Mouse (Mus musculus): ENCODE measurements around the gene Tgfbr3. TPM values are rescaled to one million over a fixed set of nuclear protein-coding genes. Genes with fewer than 3 reads are reported as not detected.
"Not testable (repeated sequence)": the region's sequence is repeated elsewhere in the genome, so short reads cannot be mapped to it uniquely, and the experiment has no call there.

Gene Tgfbr3
- polyA plus RNA-seq, 1 experiment: 27.7 TPM

DNA sequence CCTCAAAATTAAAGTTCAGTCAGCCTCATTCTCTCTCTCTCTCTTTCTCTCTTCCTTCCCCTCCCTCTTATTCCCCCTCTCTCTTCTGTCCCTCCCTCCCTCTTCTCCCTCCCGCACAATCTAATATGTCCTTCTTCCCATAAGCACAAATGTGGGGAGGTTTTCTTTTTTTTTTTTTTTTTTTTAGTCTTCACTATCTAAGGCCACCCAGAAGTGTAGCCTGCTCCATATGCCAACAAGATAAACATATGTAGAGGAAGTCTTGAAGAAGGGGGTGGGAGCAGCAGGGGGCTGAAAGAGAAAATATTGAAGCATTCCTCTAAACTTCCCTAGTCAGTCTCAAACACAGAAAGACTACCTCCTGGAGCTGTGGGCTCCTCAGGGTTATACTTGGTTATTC is 37.0 kb downstream of the Tgfbr3 start:
- Histone ChIP-seq H3K27ac (ENCODE audit: insufficient read depth, low read depth, low read length) (no peak overlapping the region), H3K27me3 (replicated peaks; ENCODE audit: control insufficient read depth, insufficient read depth, low read length) (no peaks in the 10 kb centered on the region), H3K4me1 (ENCODE audit: control insufficient read depth, insufficient read depth, low read length) (peaks cover 4% of the 10 kb centered on the region; the same call in 1 of the 2 replicates), H3K4me3 (ENCODE audit: insufficient read depth, low read depth, low read length) (no peak overlapping the region), H3K36me3 (ENCODE audit: control insufficient read depth, insufficient read depth, low read length) (no peaks in the 10 kb centered on the region)
- WGBS: 62% methylated on average over 1 of the region's 1 CpGs
- no peak for DNase-seq
- TF ChIP-seq POLR2A (IDR thresholded peaks at IDR 0.05; ENCODE audit: low read depth, low read length): no peak
- TF ChIP-seq CTCF (conservative IDR thresholded peaks at IDR 0.05; ENCODE audit: insufficient read depth, insufficient read length, low read depth, low read length): no peak

DNA sequence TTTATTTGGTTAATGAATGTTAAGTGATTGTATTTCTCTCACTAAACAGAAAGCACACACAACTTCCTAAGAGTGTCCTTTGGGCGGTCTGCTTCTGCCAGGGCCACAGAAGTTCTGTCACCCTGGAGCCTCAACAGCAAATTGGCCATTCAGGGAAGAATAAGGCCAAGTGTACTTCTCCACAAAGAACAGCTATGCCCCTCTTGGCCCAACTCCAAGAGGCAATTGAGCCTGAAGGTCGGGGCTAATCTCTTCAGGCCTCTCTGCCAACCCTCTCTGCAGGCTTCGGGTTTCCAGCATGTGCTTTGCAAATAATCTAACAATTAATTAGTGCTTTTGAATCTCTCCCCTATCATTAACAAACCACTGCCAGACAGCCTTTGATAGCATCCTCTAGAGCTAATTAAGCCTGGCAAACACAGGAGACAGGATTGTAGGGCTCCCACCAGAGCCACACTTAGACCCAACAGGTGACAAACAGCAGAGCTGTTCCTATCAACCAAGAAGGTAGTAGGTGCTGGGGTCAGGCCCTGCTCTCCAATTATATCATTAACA is 37.6 kb downstream of the Tgfbr3 start:
- peak; percentile 65 for DNase-seq
- TF ChIP-seq CTCF (conservative IDR thresholded peaks at IDR 0.05; ENCODE audit: insufficient read depth, insufficient read length, low read depth, low read length) (no peak), POLR2A (IDR thresholded peaks at IDR 0.05; ENCODE audit: low read depth, low read length) (no peak)
- peaks cover 4% of the 10 kb centered on the region; the same call in 1 of the 2 replicates for H3K4me1 ChIP-seq (ENCODE audit: control insufficient read depth, insufficient read depth, low read length)
- no peak overlapping the region for H3K4me3 ChIP-seq (ENCODE audit: insufficient read depth, low read depth, low read length)
- H3K36me3 ChIP-seq (ENCODE audit: control insufficient read depth, insufficient read depth, low read length): no peaks in the 10 kb centered on the region
- peak overlapping the region; percentile 37; the same call in 1 of the 2 replicates for H3K27ac ChIP-seq (ENCODE audit: insufficient read depth, low read depth, low read length)
- H3K27me3 ChIP-seq (replicated peaks; ENCODE audit: control insufficient read depth, insufficient read depth, low read length): no peaks in the 10 kb centered on the region
- 10% methylated on average over 3 of the region's 3 CpGs for WGBS

DNA sequence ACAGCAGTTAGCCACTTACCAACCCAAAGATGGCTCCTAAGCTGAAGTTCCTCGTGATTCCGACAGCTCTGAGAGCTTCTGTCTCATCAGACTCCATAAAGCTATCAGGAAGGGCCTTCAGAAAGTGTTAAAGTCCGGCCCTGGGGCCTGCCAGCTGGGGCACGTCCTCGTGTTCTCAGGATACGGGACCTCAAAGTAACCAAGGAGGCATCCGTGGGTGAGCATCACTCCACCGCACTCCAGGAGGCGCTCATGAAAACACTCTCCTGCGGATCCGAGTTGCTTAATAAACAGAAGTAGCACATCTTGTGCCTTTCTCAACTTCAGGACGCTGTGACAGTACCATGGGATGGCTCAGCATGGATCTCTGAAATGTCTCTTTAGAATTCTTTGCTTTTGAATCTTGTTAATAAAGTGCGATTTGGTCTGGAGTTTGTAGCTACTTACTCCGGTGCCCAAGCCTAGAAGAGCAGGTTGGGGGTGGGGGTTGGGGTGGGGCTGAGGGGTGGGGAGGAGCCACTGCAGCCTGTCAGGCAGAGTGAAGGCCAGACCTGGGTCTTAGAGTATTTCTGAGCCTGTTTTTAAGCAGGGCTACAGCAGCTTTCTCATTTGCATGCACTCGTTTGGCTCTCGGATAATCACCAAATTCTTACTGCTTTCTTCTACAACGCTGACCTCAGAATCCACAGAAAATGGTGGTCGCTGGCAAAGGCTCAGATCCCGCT is 38.7 kb downstream of the Tgfbr3 start:
- no peak for DNase-seq
- TF ChIP-seq POLR2A (IDR thresholded peaks at IDR 0.05; ENCODE audit: low read depth, low read length): no peak
- TF ChIP-seq CTCF (conservative IDR thresholded peaks at IDR 0.05; ENCODE audit: insufficient read depth, insufficient read length, low read depth, low read length): no peak
- no peak overlapping the region for H3K27ac ChIP-seq (ENCODE audit: insufficient read depth, low read depth, low read length)
- 61% methylated on average over 19 of the region's 19 CpGs for WGBS
- no peaks in the 10 kb centered on the region for H3K36me3 ChIP-seq (ENCODE audit: control insufficient read depth, insufficient read depth, low read length)
- no peak overlapping the region for H3K4me3 ChIP-seq (ENCODE audit: insufficient read depth, low read depth, low read length)
- peaks cover 4% of the 10 kb centered on the region; the same call in 1 of the 2 replicates for H3K4me1 ChIP-seq (ENCODE audit: control insufficient read depth, insufficient read depth, low read length)
- H3K27me3 ChIP-seq (replicated peaks; ENCODE audit: control insufficient read depth, insufficient read depth, low read length): no peaks in the 10 kb centered on the region

DNA sequence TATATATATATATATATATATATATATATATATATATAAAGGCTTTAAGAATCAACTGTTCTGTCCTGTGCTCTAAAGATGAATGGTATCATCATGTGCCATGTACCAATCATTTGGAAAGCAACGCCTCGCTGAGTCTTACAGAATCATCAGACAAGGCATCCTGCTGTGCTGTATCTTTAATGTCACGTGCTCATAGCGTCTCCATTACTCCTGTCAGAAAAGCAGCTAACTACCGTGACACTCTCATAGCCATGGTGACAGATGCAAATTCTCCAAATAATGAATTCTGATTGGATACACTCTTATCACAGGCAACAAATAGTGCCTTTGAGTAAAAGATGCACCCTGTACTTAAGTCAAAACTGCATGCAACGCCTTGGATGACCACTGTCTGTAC is 40.7 kb downstream of the Tgfbr3 start:
- H3K36me3 ChIP-seq (ENCODE audit: control insufficient read depth, insufficient read depth, low read length): no peaks in the 10 kb centered on the region
- H3K4me1 ChIP-seq (ENCODE audit: control insufficient read depth, insufficient read depth, low read length): peaks cover 4% of the 10 kb centered on the region; the same call in 1 of the 2 replicates
- no peak overlapping the region for H3K4me3 ChIP-seq (ENCODE audit: insufficient read depth, low read depth, low read length)
- no peaks in the 10 kb centered on the region for H3K27me3 ChIP-seq (replicated peaks; ENCODE audit: control insufficient read depth, insufficient read depth, low read length)
- DNase-seq: no peak
- H3K27ac ChIP-seq (ENCODE audit: insufficient read depth, low read depth, low read length): no peak overlapping the region
- no peak for TF ChIP-seq CTCF (conservative IDR thresholded peaks at IDR 0.05; ENCODE audit: insufficient read depth, insufficient read length, low read depth, low read length)
- TF ChIP-seq POLR2A (IDR thresholded peaks at IDR 0.05; ENCODE audit: low read depth, low read length): no peak
- 97% methylated on average over 6 of the region's 6 CpGs for WGBS

DNA sequence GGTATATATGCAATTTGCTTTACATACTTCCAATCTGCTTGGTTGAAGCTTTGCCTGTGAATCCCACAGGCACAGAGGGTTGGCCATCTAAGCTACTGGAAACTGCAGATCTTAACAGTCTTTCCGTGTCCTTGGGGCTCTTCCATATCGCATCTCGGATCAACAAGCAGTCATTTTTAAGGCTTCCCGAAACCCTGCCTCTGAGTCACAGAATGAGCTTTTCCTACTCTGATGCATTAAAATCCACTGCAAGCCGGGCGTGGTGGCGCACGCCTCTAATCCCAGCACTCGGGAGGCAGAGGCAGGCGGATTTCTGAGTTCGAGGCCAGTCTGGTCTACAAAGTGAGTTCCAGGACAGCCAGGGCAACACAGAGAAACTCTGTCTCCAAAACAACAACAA is 41.1 kb downstream of the Tgfbr3 start:
- DNase-seq; H3K27me3 ChIP-seq (replicated peaks; ENCODE audit: control insufficient read depth, insufficient read depth, low read length); H3K36me3 ChIP-seq (ENCODE audit: control insufficient read depth, insufficient read depth, low read length); H3K4me3 ChIP-seq (ENCODE audit: insufficient read depth, low read depth, low read length); H3K4me1 ChIP-seq (ENCODE audit: control insufficient read depth, insufficient read depth, low read length); H3K27ac ChIP-seq (ENCODE audit: insufficient read depth, low read depth, low read length): not testable (repeated sequence)
- WGBS: 95% methylated on average over 11 of the region's 11 CpGs

DNA sequence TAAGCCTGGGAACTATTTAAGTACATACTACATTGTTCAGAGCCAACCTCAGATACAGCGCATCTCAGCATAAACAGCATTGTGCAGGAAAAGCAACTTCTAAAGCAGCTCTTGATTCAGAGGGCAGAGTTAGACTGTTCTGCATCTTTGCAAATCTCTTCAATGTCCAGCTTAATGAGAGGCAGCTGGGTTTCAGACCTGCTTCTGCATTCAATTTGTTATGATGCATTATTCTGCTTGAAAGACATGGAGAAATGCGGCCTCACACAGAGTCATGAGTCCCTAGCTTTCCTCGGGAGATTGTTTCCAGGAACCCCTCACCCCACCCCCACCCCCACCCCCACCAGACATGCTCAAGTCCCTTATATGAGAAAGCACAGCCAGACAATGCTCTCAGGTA is 41.6 kb downstream of the Tgfbr3 start:
- no peaks in the 10 kb centered on the region for H3K27me3 ChIP-seq (replicated peaks; ENCODE audit: control insufficient read depth, insufficient read depth, low read length)
- H3K36me3 ChIP-seq (ENCODE audit: control insufficient read depth, insufficient read depth, low read length): no peaks in the 10 kb centered on the region
- no peak overlapping the region for H3K27ac ChIP-seq (ENCODE audit: insufficient read depth, low read depth, low read length)
- peaks cover 4% of the 10 kb centered on the region; the same call in 1 of the 2 replicates for H3K4me1 ChIP-seq (ENCODE audit: control insufficient read depth, insufficient read depth, low read length)
- no peak overlapping the region for H3K4me3 ChIP-seq (ENCODE audit: insufficient read depth, low read depth, low read length)
- DNase-seq: no peak
- no peak for TF ChIP-seq POLR2A (IDR thresholded peaks at IDR 0.05; ENCODE audit: low read depth, low read length)
- no peak for TF ChIP-seq CTCF (conservative IDR thresholded peaks at IDR 0.05; ENCODE audit: insufficient read depth, insufficient read length, low read depth, low read length)
- WGBS: 77% methylated on average over 3 of the region's 3 CpGs

DNA sequence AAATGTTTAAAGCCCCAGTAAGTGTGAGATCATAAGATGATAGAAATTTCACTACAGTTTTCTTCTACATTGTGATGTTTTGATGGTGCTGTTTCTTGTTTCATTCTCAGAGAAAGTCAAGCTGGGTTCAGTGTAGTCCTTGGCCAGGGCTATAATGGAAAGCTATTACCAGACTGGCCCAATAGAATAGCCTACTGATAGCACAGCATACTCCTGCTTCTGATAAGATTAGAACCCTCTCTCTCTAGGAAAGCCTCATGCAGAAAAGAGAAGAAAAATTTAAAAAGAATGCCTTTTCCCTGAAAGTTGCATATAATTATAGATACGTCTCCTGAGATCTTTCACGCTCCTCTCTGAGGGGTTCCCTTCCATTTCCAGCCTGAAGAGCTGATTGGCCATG is 46.0 kb downstream of the Tgfbr3 start:
- 98% methylated on average over 2 of the region's 2 CpGs for WGBS
- H3K4me3 ChIP-seq (ENCODE audit: insufficient read depth, low read depth, low read length): no peak overlapping the region
- no peak for DNase-seq
- TF ChIP-seq CTCF (conservative IDR thresholded peaks at IDR 0.05; ENCODE audit: insufficient read depth, insufficient read length, low read depth, low read length): no peak
- no peak for TF ChIP-seq POLR2A (IDR thresholded peaks at IDR 0.05; ENCODE audit: low read depth, low read length)
- H3K27ac ChIP-seq (ENCODE audit: insufficient read depth, low read depth, low read length): no peak overlapping the region
- 0 out of 2 replicates have a peak, but pooled peaks cover 7% of the 10 kb centered on the region for H3K4me1 ChIP-seq (ENCODE audit: control insufficient read depth, insufficient read depth, low read length)
- H3K27me3 ChIP-seq (replicated peaks; ENCODE audit: control insufficient read depth, insufficient read depth, low read length): no peaks in the 10 kb centered on the region
- H3K36me3 ChIP-seq (ENCODE audit: control insufficient read depth, insufficient read depth, low read length): no peaks in the 10 kb centered on the region

All from kidney, adult 2 months (tissue).